Mouse (Mus musculus) ovary, adult 18-20 months (tissue): ENCODE results near the gene Gm48552.

ENCODE experiments used
- DNase-seq: peaks from one replicate; pipeline ENCODE4 v3.0.0; 2022; ENCODE audit warnings: low spot score, mixed read lengths

Gene Gm48552

GRCm38 (mm10) chr10:81431526-81432168 is 42.8 kb downstream of the Gm48552 start:
- peak; percentile 25 for DNase-seq

- DNase-seq, result peak; percentile 19
These were observed 43.5 kb downstream of the Gm48552 start for GRCm38 (mm10) chr10:81432169-81432867.

GRCm38 (mm10) chr10:81432868-81433262 is 44.1 kb downstream of the Gm48552 start:
- peak; percentile 93 for DNase-seq

GRCm38 (mm10) chr10:81433541-81434289 is 44.9 kb downstream of the Gm48552 start:
- peak; percentile 26 for DNase-seq

GRCm38 (mm10) chr10:81434361-81435263 is 45.8 kb downstream of the Gm48552 start:
- DNase-seq, result no peak

- peak; percentile 78 for DNase-seq
These were observed 46.6 kb downstream of the Gm48552 start for GRCm38 (mm10) chr10:81435436-81435835.
